Mouse (Mus musculus) hindbrain, postnatal 0 days (tissue): Measurements from ENCODE around the gene Birc7. TPM values are rescaled to one million over a fixed set of nuclear protein-coding genes. Genes with fewer than 3 reads are reported as not detected.

Experiments
- ATAC-seq: fragments of 200-750 bp; cut with Nextera tagmentation; 2 replicates; pipeline ENCODE4 v1.8.0; 2017; ENCODE audit warnings: mild to moderate bottlenecking, moderate TSS enrichment, moderate library complexity
- DNase-seq: peaks from one replicate; pipeline ENCODE4 v3.0.0-alpha.2; 2015; ENCODE audit warnings: low spot score
- H3K27ac ChIP-seq: fragments of 300-500 bp; sonication (generic); 2 replicates; pipeline ENCODE4 v1.5.1; 2014; ENCODE audit warnings: mild to moderate bottlenecking
- H3K27me3 ChIP-seq: fragments of 300-500 bp; sonication (generic); 2 replicates; pipeline ENCODE4 v1.6.1; 2014; ENCODE audit warnings: low read length, mixed read lengths; ENCODE audit not compliant: insufficient read depth
- H3K36me3 ChIP-seq: fragments of 300-500 bp; sonication (generic); 2 replicates; pipeline ENCODE4 v1.6.1; 2014; ENCODE audit warnings: low read length, mixed read lengths; ENCODE audit not compliant: insufficient read depth
- H3K4me1 ChIP-seq: fragments of 300-500 bp; sonication (generic); 2 replicates; pipeline ENCODE4 v1.6.1; 2014; ENCODE audit warnings: antibody characterized with exemption, low read length, mixed read lengths; ENCODE audit not compliant: insufficient read depth
- H3K4me2 ChIP-seq: fragments of 300-500 bp; sonication (generic); 2 replicates; pipeline ENCODE4 v1.6.1; 2014; ENCODE audit warnings: low read depth, mild to moderate bottlenecking, low read length, moderate library complexity, mixed read lengths
- H3K4me3 ChIP-seq: fragments of 300-500 bp; sonication (generic); 2 replicates; pipeline ENCODE4 v1.5.1; 2014; ENCODE audit warnings: low read length
- H3K9ac ChIP-seq: fragments of 300-500 bp; sonication (generic); replicated peaks from 2 replicates; pipeline ENCODE4 v1.6.1; 2014; ENCODE audit warnings: mild to moderate bottlenecking, low read length, moderate library complexity, mixed read lengths
- H3K9me3 ChIP-seq: fragments of 300-500 bp; sonication (generic); 2 replicates; pipeline ENCODE4 v1.6.1; 2016; ENCODE audit warnings: low read length, mixed read lengths
- CTCF ChIP-seq: IDR thresholded peaks from 2 replicates; pipeline ENCODE4 v1.5.1; 2016; ENCODE audit warnings: antibody characterized with exemption, control low read depth, low read depth
- WGBS: fragments of 180-500 bp; shearing (Covaris S2); extraction: QIAGEN DNeasy Blood & Tissue Kit; methylation state at CpG from one replicate; pipeline ENCODE4 v1.1.7; 2014; 5-methylcytosine and 5-hydroxymethylcytosine counted together
- polyA plus RNA-seq: library from polyadenylated mRNA; unstranded; fragments of >200 nt; fragmentation: Nextera tagmentation; extraction: Ambion mirVana; gene quantifications from 2 replicates; pipeline ENCODE4 v1.2.1, GENCODE M21; 2015
- total RNA-seq: library from RNA; depleted of rRNA; stranded (reverse); fragments of >200 nt; gene quantifications from 2 replicates; pipeline ENCODE4 v1.2.3, GENCODE M21; 2014

Gene Birc7
- total and polyA plus RNA-seq, 2 experiments from 2014 or later: 0.40 TPM; not detected in 1

- Histone ChIP-seq H3K27ac (peak within 1 kb of the TSS; percentile 81), H3K4me2 (peak within 1 kb of the TSS; percentile 93), H3K27me3 (no peaks in the 10 kb centered on the region), H3K9me3 (no peaks in the 10 kb centered on the region), H3K36me3 (peaks cover 6% of the 10 kb centered on the region), H3K4me1 (peaks cover 3% of the 10 kb centered on the region; the same call in 1 of the 2 replicates), H3K4me3 (peak within 1 kb of the TSS; percentile 100), H3K9ac (peak within 1 kb of the TSS; percentile 98)
- under 1% methylated on average over 55 of the region's 56 CpGs for WGBS
- DNase-seq (peak; percentile 99), ATAC-seq (peak; percentile 97)
- no peak for TF ChIP-seq CTCF
These were observed 7.9 kb upstream of the Birc7 start, which contains the start of gene Ythdf1 for GRCm38 (mm10) chr2:180920810-180921400. Ythdf1 (minus strand) TSS chr2:180920949.

GRCm38 (mm10) chr2:180922739-180923138 is 6.1 kb upstream of the Birc7 start:
- Histone ChIP-seq H3K4me2 (no peak overlapping the region), H3K27me3 (no peaks in the 10 kb centered on the region), H3K4me1 (peaks cover 3% of the 10 kb centered on the region; the same call in 1 of the 2 replicates), H3K9me3 (no peaks in the 10 kb centered on the region), H3K36me3 (peaks cover 4% of the 10 kb centered on the region; the same call in 1 of the 2 replicates), H3K9ac (no peak overlapping the region), H3K27ac (no peak overlapping the region), H3K4me3 (no peak overlapping the region)
- DNase-seq (no peak), ATAC-seq (no peak)
- TF ChIP-seq CTCF: no peak
- 90% methylated on average over 6 of the region's 6 CpGs for WGBS

- Histone ChIP-seq H3K27me3 (no peaks in the 10 kb centered on the region), H3K4me2 (no peak overlapping the region), H3K27ac (no peak overlapping the region), H3K36me3 (no peaks in the 10 kb centered on the region), H3K4me1 (no peaks in the 10 kb centered on the region), H3K9ac (no peak overlapping the region), H3K4me3 (no peak overlapping the region), H3K9me3 (no peaks in the 10 kb centered on the region)
- no peak for ATAC-seq
- peak; percentile 97 for TF ChIP-seq CTCF
- peak; percentile 78 for DNase-seq
- WGBS: 3% methylated on average over 4 of the region's 4 CpGs
These were observed 3.6 kb upstream of the Birc7 start for GRCm38 (mm10) chr2:180925176-180925575.

DNA sequence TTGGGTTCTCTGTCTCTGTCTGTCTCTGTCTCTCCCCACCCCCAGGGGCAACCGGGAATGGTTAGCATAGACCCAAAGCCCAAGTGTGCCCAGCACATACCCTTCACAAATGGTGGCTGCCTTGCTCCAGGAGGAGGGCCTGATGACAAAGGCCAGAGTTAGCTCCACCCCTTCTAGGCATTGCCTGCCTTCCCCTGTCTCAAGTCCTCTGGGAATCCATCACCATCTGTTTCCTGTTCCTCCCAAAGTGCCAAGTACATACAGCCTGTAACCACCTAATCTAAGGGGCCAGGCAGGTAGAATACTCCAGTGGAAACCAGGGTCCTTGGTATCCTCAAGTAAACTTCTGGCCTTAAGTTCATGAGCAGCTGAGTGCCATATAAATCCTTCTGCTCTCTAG is 3.6 kb downstream of the Birc7 start:
- Histone ChIP-seq H3K9ac (no peak overlapping the region), H3K36me3 (0 out of 2 replicates have a peak, but pooled peaks cover 3% of the 10 kb centered on the region), H3K4me2 (no peak overlapping the region), H3K27ac (no peak overlapping the region), H3K4me3 (no peak overlapping the region), H3K4me1 (no peaks in the 10 kb centered on the region), H3K9me3 (no peaks in the 10 kb centered on the region), H3K27me3 (no peaks in the 10 kb centered on the region)
- TF ChIP-seq CTCF: no peak
- ATAC-seq: no peak
- DNase-seq: no peak
- WGBS: 85% methylated on average over 1 of the region's 1 CpGs

GRCm38 (mm10) chr2:180940187-180940586 is 11.4 kb downstream of the Birc7 start:
- DNase-seq: no peak
- H3K36me3 ChIP-seq: peaks cover 6% of the 10 kb centered on the region; the same call in 1 of the 2 replicates
- TF ChIP-seq CTCF: no peak

DNA sequence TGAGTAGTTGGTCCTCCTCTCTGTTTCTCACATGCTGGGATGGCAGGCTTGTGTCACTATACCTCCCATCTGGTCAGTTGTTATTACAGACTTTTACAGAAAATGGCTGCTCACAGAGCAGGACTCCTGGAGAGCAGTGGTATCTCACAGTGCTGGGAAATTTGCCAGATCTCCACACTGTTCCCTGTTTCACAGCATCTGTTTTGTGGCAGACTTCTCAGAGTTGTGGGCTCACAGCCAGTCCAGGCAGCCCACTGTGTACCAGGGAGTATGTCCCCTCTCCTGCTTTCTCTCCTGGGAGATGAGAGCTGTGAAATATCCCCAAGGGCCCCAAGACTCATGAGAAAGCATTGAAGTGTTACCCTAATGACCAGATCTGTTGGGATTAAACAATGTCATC is 13.0 kb downstream of the Birc7 start:
- no peak for ATAC-seq
- H3K9me3 ChIP-seq: no peaks in the 10 kb centered on the region
- H3K4me1 ChIP-seq: no peaks in the 10 kb centered on the region
- no peaks in the 10 kb centered on the region for H3K27me3 ChIP-seq
- peaks cover 6% of the 10 kb centered on the region; the same call in 1 of the 2 replicates for H3K36me3 ChIP-seq
- H3K9ac ChIP-seq: no peak overlapping the region
- H3K27ac ChIP-seq: no peak overlapping the region
- DNase-seq: peak; percentile 62
- no peak for TF ChIP-seq CTCF
- H3K4me2 ChIP-seq: no peak overlapping the region
- no peak overlapping the region for H3K4me3 ChIP-seq

More at GRCm38 (mm10) chr2:180940187-180940586, 11.4 kb downstream of the Birc7 start:
- ATAC-seq: no peak
- Histone ChIP-seq H3K9ac (no peak overlapping the region), H3K27me3 (no peaks in the 10 kb centered on the region), H3K9me3 (no peaks in the 10 kb centered on the region), H3K4me3 (no peak overlapping the region), H3K27ac (no peak overlapping the region), H3K4me2 (no peak overlapping the region), H3K4me1 (no peaks in the 10 kb centered on the region)

- no peak overlapping the region for H3K9ac ChIP-seq
- H3K4me2 ChIP-seq: no peak overlapping the region
- 22% methylated on average over 1 of the region's 1 CpGs for WGBS
- H3K4me1 ChIP-seq: peaks cover 18% of the 10 kb centered on the region
- no peak overlapping the region for H3K4me3 ChIP-seq
- DNase-seq (no peak), ATAC-seq (no peak)
- H3K36me3 ChIP-seq: no peaks in the 10 kb centered on the region
- no peak for TF ChIP-seq CTCF
- no peaks in the 10 kb centered on the region for H3K27me3 ChIP-seq
- no peaks in the 10 kb centered on the region for H3K9me3 ChIP-seq
- H3K27ac ChIP-seq: no peak overlapping the region
These were observed 21.1 kb downstream of the Birc7 start for GRCm38 (mm10) chr2:180949947-180950346.
